Mouse (Mus musculus) intestine, embryonic 15.5 days (tissue): ENCODE results near the gene Crygd. TPM values are rescaled to one million over a fixed set of nuclear protein-coding genes. Genes with fewer than 3 reads are reported as not detected.

ENCODE experiments used
- ATAC-seq: fragments of 200-750 bp; cut with Nextera tagmentation; 2 replicates; pipeline ENCODE4 v1.8.0; 2017; ENCODE audit warnings: moderate TSS enrichment, moderate library complexity
- H3K27ac ChIP-seq: fragments of 300-500 bp; sonication (generic); 2 replicates; pipeline ENCODE4 v1.5.1; 2015; ENCODE audit warnings: mild to moderate bottlenecking, inconsistent platforms
- H3K27me3 ChIP-seq: fragments of 300-500 bp; sonication (generic); replicated peaks from 2 replicates; pipeline ENCODE4 v1.6.1; 2015; ENCODE audit warnings: inconsistent platforms
- H3K36me3 ChIP-seq: fragments of 300-500 bp; sonication (generic); 2 replicates; pipeline ENCODE4 v1.6.1; 2015; ENCODE audit warnings: inconsistent platforms
- H3K4me1 ChIP-seq: fragments of 300-500 bp; sonication (generic); replicated peaks from 2 replicates; pipeline ENCODE4 v1.6.1; 2015; ENCODE audit warnings: inconsistent platforms
- H3K4me2 ChIP-seq: fragments of 300-500 bp; sonication (generic); replicated peaks from 2 replicates; pipeline ENCODE4 v1.6.1; 2015; ENCODE audit warnings: mild to moderate bottlenecking, inconsistent platforms
- H3K4me3 ChIP-seq: fragments of 300-500 bp; sonication (generic); replicated peaks from 2 replicates; pipeline ENCODE4 v1.5.1; 2015; ENCODE audit warnings: inconsistent platforms
- H3K9ac ChIP-seq: fragments of 300-500 bp; sonication (generic); 2 replicates; pipeline ENCODE4 v1.6.1; 2015; ENCODE audit warnings: inconsistent platforms
- H3K9me3 ChIP-seq: fragments of 300-500 bp; sonication (generic); 2 replicates; pipeline ENCODE4 v1.6.1; 2016; ENCODE audit warnings: inconsistent platforms
- WGBS: fragments of 180-500 bp; shearing (Covaris S2); methylation state at CpG from one replicate; pipeline ENCODE4 v1.1.7; 2015; 5-methylcytosine and 5-hydroxymethylcytosine counted together
- polyA plus RNA-seq: library from polyadenylated mRNA; unstranded; fragments of >200 nt; fragmentation: Nextera tagmentation; extraction: Ambion mirVana; gene quantifications from 2 replicates; pipeline ENCODE4 v1.2.1, GENCODE M21; 2015

Gene Crygd
- polyA plus RNA-seq = not detected in 2 replicates

GRCm38 (mm10) chr1:65063352-65063751 is at the start of gene Crygd:
Gene Crygd (minus strand): TSS chr1:65063452.
- Histone ChIP-seq H3K4me3 (no peak within 1 kb of the TSS), H3K27ac (no peak within 1 kb of the TSS), H3K4me1 (no peaks in the 10 kb centered on the region), H3K27me3 (no peaks in the 10 kb centered on the region), H3K36me3 (no peaks in the 10 kb centered on the region), H3K4me2 (no peak within 1 kb of the TSS), H3K9ac (no peak within 1 kb of the TSS), H3K9me3 (no peaks in the 10 kb centered on the region)
- WGBS = 87% methylated on average over 8 of the region's 8 CpGs
- ATAC-seq = no peak

- H3K36me3 ChIP-seq = no peaks in the 10 kb centered on the region
- H3K4me1 ChIP-seq = no peaks in the 10 kb centered on the region
- no peaks in the 10 kb centered on the region for H3K27me3 ChIP-seq
- 54% methylated on average over 14 of the region's 14 CpGs for WGBS
- ATAC-seq = peak; percentile 25; the same call in 1 of the 2 replicates
- no peak overlapping the region for H3K4me3 ChIP-seq
- peak overlapping the region; percentile 10 for H3K4me2 ChIP-seq
- no peak overlapping the region for H3K9ac ChIP-seq
- no peaks in the 10 kb centered on the region for H3K9me3 ChIP-seq
- H3K27ac ChIP-seq = no peak overlapping the region
Observed at GRCm38 (mm10) chr1:65112807-65113196, 49.5 kb upstream of the Crygd start.

- no peaks in the 10 kb centered on the region for H3K4me1 ChIP-seq
- 8% methylated on average over 8 of the region's 8 CpGs for WGBS
- no peaks in the 10 kb centered on the region for H3K36me3 ChIP-seq
- ATAC-seq = peak; percentile 86
- H3K9ac ChIP-seq = no peak overlapping the region
- H3K27me3 ChIP-seq = no peaks in the 10 kb centered on the region
- H3K4me3 ChIP-seq = no peak overlapping the region
- H3K27ac ChIP-seq = no peak overlapping the region
- H3K4me2 ChIP-seq = peak overlapping the region; percentile 10
- H3K9me3 ChIP-seq = no peaks in the 10 kb centered on the region
Observed at GRCm38 (mm10) chr1:65112031-65112806, 49.0 kb upstream of the Crygd start.

- H3K4me2 ChIP-seq = no peak overlapping the region
- no peak overlapping the region for H3K4me3 ChIP-seq
- WGBS = 80% methylated on average over 25 of the region's 25 CpGs
- no peaks in the 10 kb centered on the region for H3K36me3 ChIP-seq
- H3K9ac ChIP-seq = no peak overlapping the region
- no peaks in the 10 kb centered on the region for H3K9me3 ChIP-seq
- no peak for ATAC-seq
- H3K27ac ChIP-seq = no peak overlapping the region
- no peaks in the 10 kb centered on the region for H3K27me3 ChIP-seq
- H3K4me1 ChIP-seq = no peaks in the 10 kb centered on the region
Observed at GRCm38 (mm10) chr1:65109756-65110435, 46.6 kb upstream of the Crygd start.

GRCm38 (mm10) chr1:65109196-65109595 is 45.9 kb upstream of the Crygd start:
- Histone ChIP-seq H3K4me2 (no peak overlapping the region), H3K9ac (no peak overlapping the region), H3K36me3 (no peaks in the 10 kb centered on the region), H3K27ac (no peak overlapping the region), H3K27me3 (no peaks in the 10 kb centered on the region), H3K4me3 (no peak overlapping the region), H3K4me1 (no peaks in the 10 kb centered on the region), H3K9me3 (no peaks in the 10 kb centered on the region)
- WGBS = 87% methylated on average over 8 of the region's 8 CpGs
- no peak for ATAC-seq

- H3K27ac ChIP-seq = no peak overlapping the region
- no peak overlapping the region for H3K4me3 ChIP-seq
- H3K27me3 ChIP-seq = no peaks in the 10 kb centered on the region
- 83% methylated on average over 10 of the region's 10 CpGs for WGBS
- H3K9me3 ChIP-seq = no peaks in the 10 kb centered on the region
- no peak for ATAC-seq
- H3K9ac ChIP-seq = no peak overlapping the region
- no peak overlapping the region for H3K4me2 ChIP-seq
- H3K4me1 ChIP-seq = no peaks in the 10 kb centered on the region
- no peaks in the 10 kb centered on the region for H3K36me3 ChIP-seq
Observed at GRCm38 (mm10) chr1:65107654-65108279, 44.5 kb upstream of the Crygd start.

GRCm38 (mm10) chr1:65103273-65103672 is 40.0 kb upstream of the Crygd start, which contains the start of gene Cryga:
Gene Cryga (minus strand): TSS chr1:65103373.
- no peak within 1 kb of the TSS for H3K4me2 ChIP-seq
- WGBS = 91% methylated on average over 11 of the region's 11 CpGs

GRCm38 (mm10) chr1:65096953-65097352 is 33.7 kb upstream of the Crygd start:
- Histone ChIP-seq H3K36me3 (no peaks in the 10 kb centered on the region), H3K4me3 (no peak overlapping the region), H3K9me3 (no peaks in the 10 kb centered on the region), H3K4me1 (no peaks in the 10 kb centered on the region), H3K27me3 (no peaks in the 10 kb centered on the region), H3K27ac (no peak overlapping the region), H3K9ac (no peak overlapping the region), H3K4me2 (no peak overlapping the region)
- 0 out of 2 replicates have a peak, but pooled peaks have one; percentile 34 for ATAC-seq
- 74% methylated on average over 3 of the region's 3 CpGs for WGBS

More at GRCm38 (mm10) chr1:65103273-65103672, 40.0 kb upstream of the Crygd start, which contains the start of gene Cryga:
- H3K27ac ChIP-seq = no peak within 1 kb of the TSS
- H3K4me1 ChIP-seq = no peaks in the 10 kb centered on the region
- no peak within 1 kb of the TSS for H3K9ac ChIP-seq
- no peak within 1 kb of the TSS for H3K4me3 ChIP-seq
- ATAC-seq = no peak
- no peaks in the 10 kb centered on the region for H3K27me3 ChIP-seq
- no peaks in the 10 kb centered on the region for H3K36me3 ChIP-seq
- H3K9me3 ChIP-seq = no peaks in the 10 kb centered on the region

- H3K27ac ChIP-seq = no peak overlapping the region
- no peak overlapping the region for H3K4me3 ChIP-seq
- no peaks in the 10 kb centered on the region for H3K27me3 ChIP-seq
- no peaks in the 10 kb centered on the region for H3K9me3 ChIP-seq
- H3K4me2 ChIP-seq = no peak overlapping the region
- WGBS = 93% methylated on average over 3 of the region's 3 CpGs
- ATAC-seq = no peak
- no peaks in the 10 kb centered on the region for H3K36me3 ChIP-seq
- H3K9ac ChIP-seq = no peak overlapping the region
- H3K4me1 ChIP-seq = no peaks in the 10 kb centered on the region
Observed at GRCm38 (mm10) chr1:65091566-65091965, 28.3 kb upstream of the Crygd start.

- H3K4me2 ChIP-seq = no peak overlapping the region
- no peaks in the 10 kb centered on the region for H3K9me3 ChIP-seq
- no peak overlapping the region for H3K27ac ChIP-seq
- WGBS = 39% methylated on average over 2 of the region's 2 CpGs
- no peaks in the 10 kb centered on the region for H3K27me3 ChIP-seq
- no peak overlapping the region for H3K4me3 ChIP-seq
- H3K36me3 ChIP-seq = no peaks in the 10 kb centered on the region
- peak; percentile 92 for ATAC-seq
- no peaks in the 10 kb centered on the region for H3K4me1 ChIP-seq
- H3K9ac ChIP-seq = no peak overlapping the region
Observed at GRCm38 (mm10) chr1:65090370-65090769, 27.1 kb upstream of the Crygd start.

GRCm38 (mm10) chr1:65088567-65089356 is 25.5 kb upstream of the Crygd start:
- Histone ChIP-seq H3K4me1 (no peaks in the 10 kb centered on the region), H3K36me3 (no peaks in the 10 kb centered on the region), H3K9me3 (no peaks in the 10 kb centered on the region), H3K4me3 (no peak overlapping the region), H3K27ac (no peak overlapping the region), H3K27me3 (no peaks in the 10 kb centered on the region), H3K9ac (no peak overlapping the region), H3K4me2 (no peak overlapping the region)
- no peak for ATAC-seq
- 78% methylated on average over 6 of the region's 6 CpGs for WGBS

- no peak within 1 kb of the TSS for H3K9ac ChIP-seq
- no peak within 1 kb of the TSS for H3K4me3 ChIP-seq
- no peak for ATAC-seq
- H3K27me3 ChIP-seq = no peaks in the 10 kb centered on the region
- WGBS = 43% methylated on average over 7 of the region's 7 CpGs
- H3K4me1 ChIP-seq = no peaks in the 10 kb centered on the region
- H3K36me3 ChIP-seq = no peaks in the 10 kb centered on the region
- H3K27ac ChIP-seq = no peak within 1 kb of the TSS
- H3K4me2 ChIP-seq = no peak within 1 kb of the TSS
- H3K9me3 ChIP-seq = no peaks in the 10 kb centered on the region
Observed at GRCm38 (mm10) chr1:65082188-65082587, 18.9 kb upstream of the Crygd start, which contains the start of gene Crygb. Gene Crygb (minus strand): TSS chr1:65082288.
